Mouse (Mus musculus) embryo, embryonic 11.5 days (tissue): ENCODE measurements around the gene Anks4b.

Experiments
- DNase-seq: peaks from one replicate; pipeline ENCODE4 v3.0.0-alpha.2; 2012; ENCODE audit warnings: low read depth, low spot score

Anks4b gene

GRCm38 (mm10) chr7:120188946-120189345 lies 15.3 kb downstream of the Anks4b start:
- no peak for DNase-seq

- DNase-seq, result no peak
Measured at GRCm38 (mm10) chr7:120189369-120190149, 15.9 kb downstream of the Anks4b start.

- no peak for DNase-seq
Measured at GRCm38 (mm10) chr7:120190150-120190665, 16.6 kb downstream of the Anks4b start.

GRCm38 (mm10) chr7:120192207-120192606 lies 18.5 kb downstream of the Anks4b start:
- no peak for DNase-seq

- DNase-seq, result no peak
Measured at GRCm38 (mm10) chr7:120192816-120193215, 19.2 kb downstream of the Anks4b start.

GRCm38 (mm10) chr7:120195207-120195606 lies 21.5 kb downstream of the Anks4b start:
- no peak for DNase-seq

GRCm38 (mm10) chr7:120201231-120201744 lies 27.6 kb downstream of the Anks4b start:
- no peak for DNase-seq

GRCm38 (mm10) chr7:120201771-120202170 lies 28.1 kb downstream of the Anks4b start, which contains the start of gene Crym:
Gene Crym (minus strand): TSS chr7:120202111.
- DNase-seq, result no peak

GRCm38 (mm10) chr7:120203789-120204188 lies 30.1 kb downstream of the Anks4b start, which contains the start of gene Abca14:
Gene Abca14 (plus strand): TSS chr7:120203961.
- peak; percentile 66 for DNase-seq

- DNase-seq, result no peak
Measured at GRCm38 (mm10) chr7:120205989-120206388, 32.3 kb downstream of the Anks4b start.

- no peak for DNase-seq
Measured at GRCm38 (mm10) chr7:120228541-120228940, 54.9 kb downstream of the Anks4b start.
